8 mouse cellular contexts compared by ENCODE assay signal in the genomic region with DNA sequence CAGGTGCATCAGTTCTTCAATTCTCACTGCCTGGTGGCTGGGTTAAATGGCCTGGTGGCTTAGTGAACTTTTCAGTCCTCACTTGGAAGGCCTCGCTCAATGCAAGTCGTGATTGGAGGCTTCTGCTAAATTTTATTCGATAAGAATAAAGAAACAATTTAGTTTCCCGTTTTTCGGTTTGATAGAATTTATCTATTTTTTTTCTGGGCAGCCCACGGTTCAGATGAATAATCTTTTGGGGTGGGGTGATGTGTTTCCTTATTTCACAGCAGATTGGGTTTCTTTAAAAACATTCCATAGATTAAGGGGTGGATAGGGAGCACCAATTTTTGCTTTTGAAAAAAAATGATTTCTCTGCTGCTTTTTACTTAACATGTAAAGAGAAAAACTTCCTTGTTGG. TPM values are rescaled to one million over a fixed set of nuclear protein-coding genes. Genes with fewer than 3 reads are reported as not detected.
A peak's percentile ranks its signal among the peaks of the same experiment; 100 is the strongest.
DNase-seq lines count a peak whose midpoint lies in the region; ATAC-seq and TF ChIP-seq lines count a peak whose summit lies in the region.

No protein-coding gene starts in this region.

- peak overlapping the region; percentile 87 for H3K4me2 ChIP-seq in heart, embryonic 12.5 days
- peak overlapping the region; percentile 90 for H3K4me2 ChIP-seq in CH12.LX (ENCODE audit: insufficient read depth, low read depth, poor library complexity, severe bottlenecking)
- H3K4me2 ChIP-seq in forebrain, embryonic 13.5 days: peak overlapping the region; percentile 79
- peak overlapping the region; percentile 87 for H3K4me2 ChIP-seq in liver, embryonic 14.5 days (ENCODE audit: low read depth)

- no peak for TF ChIP-seq CTCF in CH12.LX (conservative IDR thresholded peaks at IDR 0.05 in 1 of 2, IDR thresholded peaks at IDR 0.05 in 1 of 2; ENCODE audit: low read depth in 2 of 2, low read length in 2 of 2)
- no peak for TF ChIP-seq CTCF in liver, embryonic 14.5 days (IDR thresholded peaks at IDR 0.05; ENCODE audit: low read depth)

- dilution Hi-C loops in CH12.LX (cut with MboI; ENCODE audit: extremely low pct_ligation_motif_present, extremely low pct_unique_long_range_greater_than_20kb, low sequenced_read_pairs): no loop called here

- no peak for TF ChIP-seq RAD21 in CH12.LX (IDR thresholded peaks at IDR 0.05; ENCODE audit: low read depth, low read length)

- H3K36me3 ChIP-seq in heart, embryonic 12.5 days: no peaks in the 10 kb centered on the region
- peaks cover 0 to 5% of the 10 kb centered on the region in 2 experiments for H3K36me3 ChIP-seq in CH12.LX (replicated peaks in 1 of 2; ENCODE audit: control insufficient read depth in 1 of 2, insufficient read depth in 1 of 2, low read length in 1 of 2)
- no peaks in the 10 kb centered on the region for H3K36me3 ChIP-seq in forebrain, embryonic 13.5 days (ENCODE audit: poor library complexity, severe bottlenecking)
- no peaks in the 10 kb centered on the region for H3K36me3 ChIP-seq in liver, embryonic 14.5 days (replicated peaks; ENCODE audit: control insufficient read depth, insufficient read depth, low read depth)

- peak overlapping the region; percentile 82 for H3K4me3 ChIP-seq in heart, embryonic 12.5 days
- H3K4me3 ChIP-seq in CH12.LX (replicated peaks in 1 of 3; ENCODE audit: low read depth in 2 of 3, low read length in 2 of 3, poor library complexity in 1 of 3): peak overlapping the region; percentile 63 to 71 (median 70)
- peak overlapping the region; percentile 64 for H3K4me3 ChIP-seq in forebrain, embryonic 13.5 days
- peak overlapping the region; percentile 66 to 81 for H3K4me3 ChIP-seq in liver, embryonic 14.5 days (ENCODE audit: insufficient read depth in 1 of 2, low read depth in 2 of 2, low read length in 2 of 2)

- no peak for TF ChIP-seq POLR2A in CH12.LX (IDR thresholded peaks at IDR 0.05; ENCODE audit: low read depth, low read length)

- no peak for DNase-seq in heart, postnatal 14 days
- DNase-seq in CH12.LX (ENCODE audit: extremely low read depth): no peak
- DNase-seq in liver, embryonic 14.5 days (ENCODE audit: low read depth in 3 of 3, low spot score in 3 of 3): no peak
- no peak for DNase-seq in natural killer cell, adult 2 months (ENCODE audit: low spot score in 2 of 2)
- no peak for DNase-seq in embryo, embryonic 10.5 days (ENCODE audit: low spot score)
- DNase-seq in left cerebral cortex, postnatal 14 days (ENCODE audit: low spot score in 2 of 2): no peak

- no peaks in the 10 kb centered on the region for H3K79me2 ChIP-seq in CH12.LX (replicated peaks; ENCODE audit: control insufficient read depth, extremely low read depth, insufficient read depth, poor library complexity, severe bottlenecking)

- peaks cover 9% of the 10 kb centered on the region for H3K4me1 ChIP-seq in heart, embryonic 12.5 days (replicated peaks)
- peaks cover 3 to 8% of the 10 kb centered on the region in 2 experiments; a peak in 3 of 4 replicates for H3K4me1 ChIP-seq in CH12.LX (ENCODE audit: control insufficient read depth in 1 of 2, insufficient read depth in 2 of 2)
- H3K4me1 ChIP-seq in forebrain, embryonic 13.5 days: peaks cover 19% of the 10 kb centered on the region
- H3K4me1 ChIP-seq in liver, embryonic 14.5 days (replicated peaks; ENCODE audit: control insufficient read depth in 2 of 2, insufficient read depth in 2 of 2, low read length in 1 of 2): peaks cover 9 to 10% of the 10 kb centered on the region in 2 experiments

- intact Hi-C loops in heart, postnatal 14 days (cut with DNase I): loop anchor here (5.0 kb wide), 1 partner anchor 56 kb away; no protein-coding TSS in a partner anchor
- intact Hi-C loops in left cerebral cortex, postnatal 14 days (cut with DNase I): no loop called here

- H3K27me3 ChIP-seq in heart, embryonic 12.5 days (replicated peaks): no peaks in the 10 kb centered on the region
- no peaks in the 10 kb centered on the region for H3K27me3 ChIP-seq in CH12.LX (replicated peaks)
- no peaks in the 10 kb centered on the region for H3K27me3 ChIP-seq in forebrain, embryonic 13.5 days
- no peaks in the 10 kb centered on the region for H3K27me3 ChIP-seq in liver, embryonic 14.5 days (ENCODE audit: control insufficient read depth, insufficient read depth, low read length)

- TF ChIP-seq EP300 in CH12.LX (IDR thresholded peaks at IDR 0.05; ENCODE audit: low read length): no peak
- no peak for TF ChIP-seq EP300 in liver, embryonic 14.5 days (IDR thresholded peaks at IDR 0.05; ENCODE audit: low read depth)

- no peak for ATAC-seq in heart, embryonic 12.5 days (ENCODE audit: insufficient number of reproducible peaks, low FRiP score)
- peak; percentile 11; the same call in 1 of the 2 replicates for ATAC-seq in forebrain, embryonic 13.5 days
- no peak for ATAC-seq in liver, embryonic 14.5 days (ENCODE audit: insufficient read depth)

- H3K9me3 ChIP-seq in heart, embryonic 12.5 days (replicated peaks): no peaks in the 10 kb centered on the region
- H3K9me3 ChIP-seq in CH12.LX (replicated peaks; ENCODE audit: low read length): no peaks in the 10 kb centered on the region
- H3K9me3 ChIP-seq in forebrain, embryonic 13.5 days (replicated peaks): no peaks in the 10 kb centered on the region
- no peaks in the 10 kb centered on the region for H3K9me3 ChIP-seq in liver, embryonic 14.5 days (ENCODE audit: control insufficient read depth, low read length)

- no peak overlapping the region for H3K27ac ChIP-seq in heart, embryonic 12.5 days (ENCODE audit: poor library complexity, severe bottlenecking)
- no peak overlapping the region for H3K27ac ChIP-seq in CH12.LX (ENCODE audit: insufficient read depth, low read depth)
- peak overlapping the region; percentile 78; the same call in 1 of the 2 replicates for H3K27ac ChIP-seq in forebrain, embryonic 13.5 days
- H3K27ac ChIP-seq in liver, embryonic 14.5 days: no peak overlapping the region

- H3K9ac ChIP-seq in heart, embryonic 12.5 days: peak overlapping the region; percentile 84
- H3K9ac ChIP-seq in CH12.LX (ENCODE audit: insufficient read depth, low read depth): peak overlapping the region; percentile 57; the same call in 1 of the 2 replicates
- H3K9ac ChIP-seq in forebrain, embryonic 13.5 days: peak overlapping the region; percentile 78
- peak overlapping the region; percentile 62 for H3K9ac ChIP-seq in liver, embryonic 14.5 days (replicated peaks)

- in situ Hi-C loops in CH12.LX (cut with MboI; ENCODE audit: low pct_ligation_motif_present, low pct_unique_long_range_greater_than_20kb, low sequenced_read_pairs): no loop called here

- WGBS in heart, embryonic 12.5 days: 40% methylated on average over 6 of the region's 6 CpGs
- 45% methylated on average over 6 of the region's 6 CpGs for WGBS in forebrain, embryonic 13.5 days
- WGBS in liver, embryonic 14.5 days (ENCODE audit: insufficient replicate concordance): 33% methylated on average over 6 of the region's 6 CpGs

TF ChIP-seq in CH12.LX, 34 proteins besides CTCF, POLR2A, EP300 and RAD21:
- TF ChIP-seq TCF12 (IDR thresholded peaks at IDR 0.05; ENCODE audit: low read depth, low read length) (no peak), ZMIZ1 (IDR thresholded peaks at IDR 0.05; ENCODE audit: low read depth, low read length) (no peak), UBTF (IDR thresholded peaks at IDR 0.05; ENCODE audit: low read depth, low read length) (no peak), E2F4 (IDR thresholded peaks at IDR 0.05; ENCODE audit: insufficient replicate concordance, low read depth, low read length) (no peak), MYC (IDR thresholded peaks at IDR 0.05; ENCODE audit: low read depth, low read length) (no peak), SIN3A (IDR thresholded peaks at IDR 0.05; ENCODE audit: low read length) (no peak), HCFC1 (IDR thresholded peaks at IDR 0.05; ENCODE audit: low read depth, low read length) (no peak), RCOR1 (conservative IDR thresholded peaks at IDR 0.05; ENCODE audit: low read depth, low read length) (no peak)

RNA-seq across cellular contexts. Expression of gene Thnsl1, which starts 0.8 kb away (rescaled TPM):
- 8.7 and 8.8 TPM in 2 replicates for polyA plus RNA-seq in heart, embryonic 12.5 days (2016; fragmentation: Nextera tagmentation; extraction: Ambion mirVana)
- 1 to 10 TPM; 5.0 to 5.5 TPM for total RNA-seq in heart, postnatal 14 days (2021)
- total RNA-seq in CH12.LX (2012; rRNA removed) (3.7 and 5.0 TPM in 2 replicates), CH12.LX (2014; rRNA removed) (5.3 and 6.1 TPM in 2 replicates)
- polyA plus RNA-seq in CH12.LX (2012; ENCODE audit: insufficient read length, low read depth): 5.9 and 6.2 TPM in 2 replicates
- polyA plus RNA-seq in forebrain, embryonic 13.5 days (2015; fragmentation: Nextera tagmentation; extraction: Ambion mirVana): 20.2 and 21.7 TPM in 2 replicates
- 0.88 and 1.1 TPM in 2 replicates for polyA plus RNA-seq in liver, embryonic 14.5 days (2012; rRNA removed)
- 1.9 and 2.0 TPM in 2 replicates for polyA plus RNA-seq in liver, embryonic 14.5 days (2014; fragmentation: Nextera tagmentation; extraction: Ambion mirVana)
- total RNA-seq in left cerebral cortex, postnatal 14 days (2021): 10 to 100 TPM; 19.2 to 20.2 TPM

RNA-seq across cellular contexts. Expression of gene Enkur, which starts 1.1 kb away (rescaled TPM):
- polyA plus RNA-seq in heart, embryonic 12.5 days (2016; fragmentation: Nextera tagmentation; extraction: Ambion mirVana): 1.5 and 2.3 TPM in 2 replicates
- total RNA-seq in heart, postnatal 14 days (2021): 1 to 10 TPM; 3.8 to 4.4 TPM
- total RNA-seq in CH12.LX (2012; rRNA removed): 0.13 and 0.21 TPM in 2 replicates
- total RNA-seq in CH12.LX (2014; rRNA removed): 0.20 and 0.64 TPM in 2 replicates
- polyA plus RNA-seq in CH12.LX (2012; ENCODE audit: insufficient read length, low read depth): 0.39 and 0.48 TPM in 2 replicates
- 2.1 and 2.3 TPM in 2 replicates for polyA plus RNA-seq in forebrain, embryonic 13.5 days (2015; fragmentation: Nextera tagmentation; extraction: Ambion mirVana)
- 0.02 TPM in 1 of 2 replicates, not detected in the other for polyA plus RNA-seq in liver, embryonic 14.5 days (2012; rRNA removed)
- polyA plus RNA-seq in liver, embryonic 14.5 days (2014; fragmentation: Nextera tagmentation; extraction: Ambion mirVana): not detected in 2 replicates
- 1 to 10 TPM; 2.9 to 4.6 TPM for total RNA-seq in left cerebral cortex, postnatal 14 days (2021)
